Mouse (Mus musculus) MEL-GATA-1-ER (cell line): ENCODE data around the gene Piwil4.
A peak's percentile ranks its signal among the peaks of the same experiment; 100 is the strongest.
"Not testable (repeated sequence)": the region's sequence is repeated elsewhere in the genome, so short reads cannot be mapped to it uniquely, and the experiment has no call there.

Experiments
- DNase-seq: peaks from one replicate; pipeline ENCODE4 v3.0.0-alpha.2; 2012; ENCODE audit warnings: low read depth; ENCODE audit errors: extremely low read depth

Gene Piwil4

GRCm38 (mm10) chr9:14726005-14726404, 14.5 kb downstream of the Piwil4 start:
- no peak for DNase-seq

DNA sequence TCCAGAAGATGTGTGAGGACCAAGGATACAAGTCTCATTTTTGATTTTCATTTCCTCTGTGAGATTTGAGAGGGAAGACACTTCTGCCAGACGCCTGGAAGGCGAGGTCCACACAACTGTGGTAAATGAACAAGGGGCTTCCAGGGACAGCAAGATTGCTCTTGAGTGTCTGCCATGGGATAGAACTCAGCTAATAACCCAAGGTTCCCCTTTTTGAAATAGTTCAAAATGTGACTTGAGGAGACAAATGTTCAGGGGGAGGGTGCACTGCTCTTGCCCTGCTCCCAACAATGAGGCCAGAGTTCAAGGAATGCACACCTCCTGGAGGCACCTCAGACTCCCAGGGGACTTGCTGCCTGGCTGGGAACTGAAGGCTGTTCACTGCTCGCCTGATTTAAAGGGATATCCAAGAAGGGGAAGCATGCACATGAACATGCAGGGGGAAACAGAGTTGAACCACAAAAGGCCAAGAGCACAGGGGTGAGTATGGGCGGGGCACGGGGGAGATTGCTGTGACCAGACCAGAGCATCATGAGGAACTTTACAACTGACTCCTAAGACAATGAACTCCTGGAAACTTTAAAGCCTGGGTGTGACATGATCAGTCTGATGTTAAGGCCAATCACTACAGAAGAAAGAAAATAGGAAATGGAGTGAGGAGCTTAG, 15.6 kb downstream of the Piwil4 start:
- DNase-seq = no peak

GRCm38 (mm10) chr9:14721610-14722009, 18.9 kb downstream of the Piwil4 start:
- DNase-seq = no peak

GRCm38 (mm10) chr9:14720384-14720783, 20.1 kb downstream of the Piwil4 start:
- DNase-seq = no peak

DNA sequence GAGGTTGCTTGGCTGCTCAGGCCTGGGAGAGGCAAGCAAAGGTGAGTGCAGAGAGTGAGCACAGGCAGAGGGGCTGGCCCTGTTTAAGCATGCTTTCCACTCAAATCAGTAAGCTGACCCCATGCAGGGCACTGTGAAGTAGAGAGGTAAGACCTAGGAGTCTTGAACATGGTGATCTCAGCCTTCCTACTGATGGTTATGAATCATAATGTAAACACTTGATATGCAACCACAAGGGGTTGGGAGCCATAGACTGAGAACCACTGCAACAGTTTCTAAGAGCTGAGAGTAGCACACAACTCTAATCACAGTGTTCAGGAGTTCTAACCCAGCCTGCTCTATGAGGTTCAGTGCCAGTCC, 22.2 kb downstream of the Piwil4 start:
- no peak for DNase-seq

DNA sequence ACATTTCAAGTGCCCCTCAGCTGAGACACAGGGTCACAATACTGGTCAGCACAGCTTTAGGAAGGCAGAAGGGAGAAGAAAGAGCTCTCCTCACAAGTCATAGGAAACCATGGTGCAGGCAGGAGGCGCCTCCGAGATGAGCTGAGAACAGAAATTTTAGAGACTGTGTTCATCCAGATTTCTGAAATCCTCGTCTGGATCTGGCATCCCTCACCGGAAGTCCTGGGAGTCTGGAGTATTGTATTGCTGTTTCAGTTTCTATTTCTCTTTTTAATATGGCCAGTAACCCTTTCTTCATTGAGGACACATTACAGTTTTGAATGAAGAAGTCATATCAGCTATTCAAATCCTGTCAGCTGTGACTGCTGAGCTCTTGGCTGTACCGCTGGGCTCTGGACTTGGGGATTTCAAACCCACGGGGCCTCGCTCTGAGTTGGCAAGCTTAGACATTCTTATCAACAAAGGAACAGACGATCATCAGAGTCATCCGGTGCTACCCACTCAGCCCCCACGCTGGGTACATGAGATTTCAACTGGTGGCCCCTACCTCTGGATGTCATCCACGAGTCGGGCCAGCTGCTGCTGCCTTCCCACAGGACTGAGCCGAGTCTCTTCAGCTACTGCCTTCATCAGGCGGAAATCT, 22.7 kb downstream of the Piwil4 start:
- DNase-seq = no peak

GRCm38 (mm10) chr9:14715258-14715657, 25.3 kb downstream of the Piwil4 start:
- no peak for DNase-seq

- no peak for DNase-seq
Observed at GRCm38 (mm10) chr9:14710910-14711309, 29.6 kb downstream of the Piwil4 start.

DNA sequence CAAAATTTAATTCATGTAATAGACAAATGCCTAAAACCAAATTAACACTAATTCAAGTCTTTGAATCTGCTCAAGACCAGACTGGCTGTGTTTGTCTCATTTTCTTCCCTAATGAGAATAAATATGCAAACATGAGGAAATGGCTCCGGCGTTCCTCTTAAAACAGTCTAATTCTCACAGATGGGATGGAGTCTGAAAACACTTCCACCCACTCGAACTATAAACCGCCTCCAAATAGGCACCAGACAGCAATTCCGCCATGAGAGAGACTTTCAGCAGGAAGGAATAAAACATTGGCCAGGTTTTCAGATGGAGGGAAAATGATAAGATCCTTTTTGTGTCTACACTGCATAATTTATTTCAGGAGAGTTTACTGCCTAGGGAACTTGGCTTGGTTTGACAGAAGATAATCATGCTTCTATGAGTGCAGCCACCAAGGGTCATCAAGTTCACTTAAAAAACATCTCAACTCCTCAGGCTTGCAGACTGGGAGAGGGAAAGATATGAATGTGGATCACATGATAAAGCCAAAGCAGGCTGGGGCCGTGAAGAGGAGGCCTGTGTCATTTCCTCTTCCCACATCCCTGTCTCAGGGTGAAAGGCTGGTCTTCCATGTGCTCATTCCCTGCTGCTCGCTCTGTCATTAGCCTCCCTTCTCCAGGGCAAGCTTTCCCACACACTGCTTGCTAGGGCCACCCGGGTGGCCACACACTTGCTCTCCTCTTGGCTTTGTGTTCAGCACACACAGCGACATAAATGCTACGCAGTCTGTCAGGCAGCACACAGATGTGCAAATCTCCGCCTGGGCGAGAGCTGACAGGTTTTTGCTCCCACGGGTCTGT, 35.0 kb downstream of the Piwil4 start:
- DNase-seq = no peak

DNA sequence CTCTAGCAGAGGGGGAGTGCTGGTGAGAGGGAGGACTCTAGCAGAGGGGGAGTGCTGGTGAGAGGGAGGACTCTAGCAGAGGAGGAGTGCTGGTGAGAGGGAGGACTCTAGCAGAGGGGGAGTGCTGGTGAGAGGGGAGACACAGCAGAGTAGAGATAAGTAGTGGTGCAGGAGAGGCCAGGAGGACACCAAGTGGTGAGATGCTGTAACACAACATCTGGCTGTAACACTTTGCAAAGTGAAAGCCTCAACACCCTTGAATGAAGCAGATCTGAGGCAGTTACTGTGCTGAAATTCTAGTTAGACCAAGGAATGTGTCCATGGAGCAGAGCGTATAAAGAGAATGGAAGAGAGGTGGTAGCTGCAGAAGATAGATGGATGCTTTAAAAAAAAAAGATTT, 39.7 kb downstream of the Piwil4 start:
- not testable (repeated sequence) for DNase-seq

DNA sequence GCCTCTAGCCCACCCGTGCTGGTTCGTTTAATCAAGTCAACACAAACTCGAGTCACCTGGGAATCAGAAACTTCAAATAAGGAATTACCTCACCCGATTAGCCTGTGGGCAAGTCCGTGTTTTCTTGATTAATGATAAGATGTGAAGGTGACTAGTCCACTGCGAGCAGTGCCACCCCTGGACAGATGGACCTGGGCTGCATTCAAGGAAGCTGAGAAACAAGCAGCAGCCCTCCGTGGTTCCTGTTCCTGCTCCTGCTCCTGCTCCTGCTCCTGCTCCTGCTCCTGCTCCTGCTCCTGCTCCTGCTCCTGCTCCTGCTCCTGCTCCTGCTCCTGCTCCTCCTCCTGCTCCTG, 41.3 kb downstream of the Piwil4 start:
- no peak for DNase-seq

- DNase-seq = peak; percentile 60
Observed at GRCm38 (mm10) chr9:14698582-14699287, 41.8 kb downstream of the Piwil4 start.

DNA sequence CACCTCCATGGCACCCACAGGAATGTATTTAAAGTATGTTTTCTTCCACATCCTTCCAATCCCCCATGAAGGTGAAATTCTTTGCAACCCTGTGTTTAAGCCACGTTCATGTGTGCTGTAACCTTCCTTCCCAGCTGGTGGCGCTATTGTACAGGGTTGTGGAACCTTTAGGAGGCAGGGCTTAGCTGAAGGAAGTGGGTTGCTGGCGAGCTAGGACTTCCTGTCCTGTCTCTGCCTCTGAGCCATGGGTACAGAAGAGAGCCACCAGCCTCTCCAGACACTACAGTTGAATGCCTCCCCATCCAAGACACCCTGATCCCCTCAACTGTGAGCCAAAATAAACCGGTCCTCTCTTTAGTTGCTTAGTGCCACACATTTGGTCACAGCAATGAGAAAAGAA, 42.6 kb downstream of the Piwil4 start:
- DNase-seq = peak; percentile 44

DNA sequence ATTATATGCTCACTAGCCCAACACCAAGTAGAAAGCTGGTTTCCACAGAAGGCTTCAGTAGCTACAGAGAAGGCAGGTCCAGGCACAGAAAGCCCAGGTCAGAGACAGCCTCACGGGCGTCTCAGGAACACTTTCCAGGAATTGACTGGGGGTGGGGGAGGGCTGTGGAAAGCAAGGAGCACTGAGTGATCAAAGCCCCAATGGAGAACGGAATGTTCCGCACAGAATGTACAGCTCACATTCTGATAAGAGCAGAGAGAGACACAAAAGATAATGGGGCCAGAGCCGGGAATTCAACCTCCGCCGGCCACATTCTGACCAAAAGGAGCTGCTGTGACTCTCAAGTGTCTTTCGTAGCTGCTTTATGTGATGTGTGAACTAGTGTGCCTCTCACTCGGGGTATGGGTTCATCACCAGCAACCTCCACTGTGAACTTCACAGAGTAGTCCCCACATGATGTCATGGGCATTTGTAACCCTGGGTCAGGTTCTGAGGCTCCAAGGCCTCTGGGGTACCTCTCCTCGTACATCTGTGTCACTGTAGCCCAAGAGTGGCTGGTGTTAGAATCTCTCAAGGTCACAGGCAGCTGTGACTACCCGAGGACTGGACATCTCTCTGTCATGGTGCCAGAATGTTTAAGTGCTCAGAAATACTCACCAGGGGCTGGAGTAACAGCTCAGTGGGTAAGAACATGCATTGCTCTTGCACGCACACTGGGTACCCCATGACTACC, 51.0 kb downstream of the Piwil4 start:
- DNase-seq = no peak

DNA sequence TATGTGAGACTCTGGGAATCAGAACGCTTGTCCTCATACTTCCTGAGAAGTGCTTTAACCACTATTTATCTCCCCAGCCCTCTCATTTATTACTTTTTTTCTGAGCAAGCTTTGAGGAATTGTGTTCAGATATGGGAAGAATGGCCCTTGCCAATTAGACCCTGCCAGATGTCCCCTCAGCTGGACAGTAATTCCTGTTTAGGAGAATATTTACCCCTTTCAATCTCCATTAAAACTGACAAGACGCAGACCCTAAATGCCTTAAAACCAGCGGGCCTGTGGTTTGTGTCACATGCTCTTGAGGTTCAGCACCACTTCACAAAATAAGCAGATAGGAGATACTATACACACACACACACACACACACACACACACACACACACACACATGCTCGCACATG, 56.2 kb downstream of the Piwil4 start:
- DNase-seq = no peak

- DNase-seq = no peak
Observed at GRCm38 (mm10) chr9:14682741-14683140, 57.8 kb downstream of the Piwil4 start.

- DNase-seq = no peak
Observed at GRCm38 (mm10) chr9:14680584-14680983, 59.9 kb downstream of the Piwil4 start.

- no peak for DNase-seq
Observed at GRCm38 (mm10) chr9:14675707-14676691, 64.5 kb downstream of the Piwil4 start.

- DNase-seq = no peak
Observed at GRCm38 (mm10) chr9:14674506-14674905, 66.0 kb downstream of the Piwil4 start.

GRCm38 (mm10) chr9:14673109-14673508, 67.4 kb downstream of the Piwil4 start:
- no peak for DNase-seq
